Mouse (Mus musculus) MEL (cell line): ENCODE data around the gene Ablim1. TPM values are rescaled to one million over a fixed set of nuclear protein-coding genes. Genes with fewer than 3 reads are reported as not detected.

Experiments
- DNase-seq: peaks from one replicate; pipeline ENCODE4 v3.0.0; 2011; ENCODE audit warnings: low read depth, low spot score
- H3K27ac ChIP-seq: 2 replicates; pipeline ENCODE4 v1.5.1; 2012; ENCODE audit warnings: low read depth, mild to moderate bottlenecking, control low read depth, low read length, moderate library complexity; ENCODE audit not compliant: control insufficient read depth
- H3K27me3 ChIP-seq, 2 experiments: fragments of 150-350 bp in 1 of 2; sonication (generic) in 1 of 2; 2 replicates each; pipeline ENCODE4 v1.6.1; 2012; ENCODE audit warnings: low read length in 2 of 2, mild to moderate bottlenecking in 2 of 2, improper control_type of control experiment in 1 of 2, moderate library complexity in 1 of 2; ENCODE audit not compliant: insufficient read depth in 2 of 2, control insufficient read depth in 1 of 2
- H3K36me3 ChIP-seq, 2 experiments: 2 replicates each; pipeline ENCODE4 v1.6.1; 2012 to 2014; ENCODE audit warnings: low read length in 2 of 2, improper control_type of control experiment in 1 of 2, inconsistent platforms in 1 of 2, mild to moderate bottlenecking in 1 of 2; ENCODE audit not compliant: insufficient read depth in 2 of 2, control insufficient read depth in 1 of 2
- H3K4me1 ChIP-seq, 2 experiments: fragments of 150-350 bp in 1 of 2; sonication (generic) in 1 of 2; 2 replicates each; pipeline ENCODE4 v1.6.1; 2012; ENCODE audit warnings: low read length in 2 of 2, improper control_type of control experiment in 1 of 2, mild to moderate bottlenecking in 1 of 2; ENCODE audit not compliant: insufficient read depth in 2 of 2, control insufficient read depth in 1 of 2
- H3K4me3 ChIP-seq, 2 experiments: fragments of 150-350 bp in 1 of 2; sonication (generic) in 1 of 2; 2 replicates each; pipeline ENCODE4 v1.5.1; 2012; ENCODE audit warnings: low read depth in 2 of 2, low read length in 2 of 2, mild to moderate bottlenecking in 2 of 2, moderate library complexity in 2 of 2, control low read depth in 1 of 2, improper control_type of control experiment in 1 of 2; ENCODE audit not compliant: control insufficient read depth in 1 of 2, insufficient read depth in 1 of 2
- H3K79me2 ChIP-seq: 2 replicates; pipeline ENCODE4 v1.6.1; 2012; ENCODE audit warnings: mild to moderate bottlenecking, low read length, moderate library complexity; ENCODE audit not compliant: control insufficient read depth, poor library complexity, insufficient read depth
- H3K9ac ChIP-seq: 2 replicates; pipeline ENCODE4 v1.6.1; 2012; ENCODE audit warnings: low read depth, mild to moderate bottlenecking, control low read depth, low read length, moderate library complexity; ENCODE audit not compliant: control insufficient read depth, poor library complexity, severe bottlenecking
- H3K9me3 ChIP-seq: fragments of 150-350 bp; sonication (generic); replicated peaks from 2 replicates; pipeline ENCODE4 v1.6.1; 2012; ENCODE audit warnings: mild to moderate bottlenecking, low read length, improper control_type of control experiment, moderate library complexity; ENCODE audit not compliant: insufficient read depth
- BHLHE40 ChIP-seq: IDR thresholded peaks from 2 replicates; pipeline ENCODE4 v1.6.1; 2012; ENCODE audit warnings: low read depth, mild to moderate bottlenecking, inconsistent platforms, low read length, improper control_type of control experiment, borderline replicate concordance
- CHD1 ChIP-seq: IDR thresholded peaks from 2 replicates; pipeline ENCODE4 v1.6.1; 2012; ENCODE audit warnings: low read depth, mild to moderate bottlenecking, inconsistent platforms, low read length, improper control_type of control experiment
- CTCF ChIP-seq, 3 experiments: IDR thresholded peaks in 2 of 3; conservative IDR thresholded peaks in 1 of 3; 2 replicates each; pipeline ENCODE4 v1.5.1; 2011 to 2012; ENCODE audit warnings: low read length in 3 of 3, low read depth in 2 of 3, mild to moderate bottlenecking in 2 of 3, improper control_type of control experiment in 1 of 3, inconsistent platforms in 1 of 3, mixed read lengths in 1 of 3, moderate library complexity in 1 of 3; ENCODE audit not compliant: control insufficient read depth in 1 of 3, insufficient read depth in 1 of 3, poor library complexity in 1 of 3, severe bottlenecking in 1 of 3
- E2F4 ChIP-seq: IDR thresholded peaks from 2 replicates; pipeline ENCODE4 v1.6.1; 2011; ENCODE audit warnings: low read depth, low read length, improper control_type of control experiment, borderline replicate concordance
- EP300 ChIP-seq, 2 experiments: IDR thresholded peaks; 2 replicates each; pipeline ENCODE4 v1.6.1; 2011; ENCODE audit warnings: improper control_type of control experiment in 2 of 2, low read length in 2 of 2, low read depth in 1 of 2, mild to moderate bottlenecking in 1 of 2
- ETS1 ChIP-seq: IDR thresholded peaks from 2 replicates; pipeline ENCODE4 v1.6.1; 2012; ENCODE audit warnings: low read depth, mild to moderate bottlenecking, inconsistent platforms, low read length, improper control_type of control experiment, moderate library complexity
- GATA1 ChIP-seq: IDR thresholded peaks from 2 replicates; pipeline ENCODE4 v1.6.1; 2011; ENCODE audit warnings: low read depth, low read length, improper control_type of control experiment
- HCFC1 ChIP-seq: IDR thresholded peaks from 2 replicates; pipeline ENCODE4 v1.6.1; 2012; ENCODE audit warnings: low read depth, mild to moderate bottlenecking, inconsistent platforms, low read length, improper control_type of control experiment, moderate library complexity
- JUND ChIP-seq: IDR thresholded peaks from 2 replicates; pipeline ENCODE4 v1.6.1; 2011; ENCODE audit warnings: low read depth, mild to moderate bottlenecking, improper control_type of control experiment, low read length
- MAFK ChIP-seq: IDR thresholded peaks from 2 replicates; pipeline ENCODE4 v1.6.1; 2011; ENCODE audit warnings: low read depth, mild to moderate bottlenecking, low read length, improper control_type of control experiment, borderline replicate concordance
- MAX ChIP-seq: IDR thresholded peaks from 2 replicates; pipeline ENCODE4 v1.6.1; 2011; ENCODE audit warnings: low read length, improper control_type of control experiment
- MAZ ChIP-seq: IDR thresholded peaks from 2 replicates; pipeline ENCODE4 v1.6.1; 2012; ENCODE audit warnings: low read depth, mild to moderate bottlenecking, inconsistent platforms, low read length, improper control_type of control experiment
- MEF2A ChIP-seq: IDR thresholded peaks from 2 replicates; pipeline ENCODE4 v1.6.1; 2014; ENCODE audit warnings: low read depth, mild to moderate bottlenecking, inconsistent platforms, low read length, improper control_type of control experiment; ENCODE audit not compliant: poor library complexity, insufficient replicate concordance, severe bottlenecking; ENCODE audit errors: extremely low read depth
- MXI1 ChIP-seq: IDR thresholded peaks from 2 replicates; pipeline ENCODE4 v1.6.1; 2011; ENCODE audit warnings: mild to moderate bottlenecking, low read depth, low read length, improper control_type of control experiment
- MYB ChIP-seq: IDR thresholded peaks from 2 replicates; pipeline ENCODE4 v1.6.1; 2011; ENCODE audit warnings: mild to moderate bottlenecking, low read depth, low read length, improper control_type of control experiment
- NELFE ChIP-seq: IDR thresholded peaks from 2 replicates; pipeline ENCODE4 v1.6.1; 2011; ENCODE audit warnings: low read depth, low read length, improper control_type of control experiment
- NRF1 ChIP-seq: IDR thresholded peaks from 2 replicates; pipeline ENCODE4 v1.6.1; 2014; ENCODE audit warnings: low read depth, mild to moderate bottlenecking, inconsistent platforms, low read length, improper control_type of control experiment, moderate library complexity; ENCODE audit not compliant: poor library complexity, insufficient read depth, severe bottlenecking
- POLR2AphosphoS5 ChIP-seq: IDR thresholded peaks from 2 replicates; pipeline ENCODE4 v1.6.1; 2012; ENCODE audit warnings: low read depth, borderline replicate concordance, mild to moderate bottlenecking, inconsistent platforms, low read length, moderate library complexity, mixed read lengths
- SIN3A ChIP-seq: IDR thresholded peaks from 2 replicates; pipeline ENCODE4 v1.6.1; 2012; ENCODE audit warnings: low read length, improper control_type of control experiment, inconsistent platforms
- SMC3 ChIP-seq: IDR thresholded peaks from 2 replicates; pipeline ENCODE4 v1.6.1; 2011; ENCODE audit warnings: low read depth, low read length, improper control_type of control experiment
- TCF12 ChIP-seq: IDR thresholded peaks from 2 replicates; pipeline ENCODE4 v1.6.1; 2014; ENCODE audit warnings: low read depth, mild to moderate bottlenecking, inconsistent platforms, low read length, improper control_type of control experiment, moderate library complexity
- UBTF ChIP-seq: IDR thresholded peaks from 2 replicates; pipeline ENCODE4 v1.6.1; 2012; ENCODE audit warnings: low read depth, mild to moderate bottlenecking, inconsistent platforms, low read length, improper control_type of control experiment, moderate library complexity, borderline replicate concordance; ENCODE audit not compliant: insufficient read depth
- USF2 ChIP-seq, 2 experiments: IDR thresholded peaks; 2 replicates each; pipeline ENCODE4 v1.6.1; 2011 to 2012; ENCODE audit warnings: improper control_type of control experiment in 2 of 2, low read length in 2 of 2, borderline replicate concordance in 1 of 2, inconsistent platforms in 1 of 2, low read depth in 1 of 2, mild to moderate bottlenecking in 1 of 2; ENCODE audit not compliant: insufficient read depth in 1 of 2
- ZKSCAN1 ChIP-seq: IDR thresholded peaks from 2 replicates; pipeline ENCODE4 v1.6.1; 2012; ENCODE audit warnings: low read depth, mild to moderate bottlenecking, inconsistent platforms, low read length, improper control_type of control experiment, moderate library complexity
- polyA plus RNA-seq, 2 experiments: library from polyadenylated mRNA; stranded (reverse) in 1 of 2; unstranded in 1 of 2; fragments of >175 nt in 1 of 2; fragments of >200 nt in 1 of 2; gene quantifications; 2 replicates each; pipeline versions ENCODE4 v1.2.1 to v1.2.4; 2012; ENCODE audit warnings: low replicate concordance in 2 of 2, low read depth in 1 of 2; ENCODE audit not compliant: insufficient read length in 2 of 2, insufficient read depth in 1 of 2, missing spikeins in 1 of 2
- total RNA-seq: library from RNA; depleted of rRNA; stranded (reverse); fragments of 300-350 nt; gene quantifications from 2 replicates; pipeline ENCODE4 v1.2.3, GENCODE M21; 2012

Gene Ablim1
- total and polyA plus RNA-seq, 3 experiments = not detected

- no peak for DNase-seq
- no peak overlapping the region for H3K4me3 ChIP-seq
- no peaks in the 10 kb centered on the region for H3K36me3 ChIP-seq
- TF ChIP-seq ZKSCAN1 (no peak), ETS1 (no peak), MAFK (no peak), JUND (no peak), POLR2AphosphoS5 (no peak), USF2 (IDR thresholded peaks at IDR 0.05; ENCODE audit: borderline replicate concordance in 1 of 2, insufficient read depth in 1 of 2, low read depth in 1 of 2, low read length in 2 of 2) (no peak), MYB (no peak), HCFC1 (no peak)
- no peaks in the 10 kb centered on the region for H3K4me1 ChIP-seq
- no peaks in the 10 kb centered on the region for H3K9me3 ChIP-seq
- no peak overlapping the region for H3K27ac ChIP-seq
- H3K79me2 ChIP-seq = no peaks in the 10 kb centered on the region
- no peak overlapping the region for H3K9ac ChIP-seq
- no peaks in the 10 kb centered on the region; a peak in 1 of 4 replicates for H3K27me3 ChIP-seq
These were observed 116.7 kb downstream of the Ablim1 start for GRCm38 (mm10) chr19:57198029-57198428.

GRCm38 (mm10) chr19:57197043-57197817 is 117.5 kb downstream of the Ablim1 start:
- DNase-seq = no peak
- no peaks in the 10 kb centered on the region for H3K9me3 ChIP-seq
- H3K79me2 ChIP-seq = no peaks in the 10 kb centered on the region
- H3K4me1 ChIP-seq = no peaks in the 10 kb centered on the region
- no peaks in the 10 kb centered on the region for H3K36me3 ChIP-seq
- no peak for TF ChIP-seq SIN3A
- no peak for TF ChIP-seq NRF1
- TF ChIP-seq MEF2A = no peak
- no peak for TF ChIP-seq EP300 (IDR thresholded peaks at IDR 0.05; ENCODE audit: low read depth in 1 of 2, low read length in 2 of 2)
- TF ChIP-seq SMC3 = no peak
- no peak for TF ChIP-seq UBTF
- TF ChIP-seq CHD1 = no peak
- TF ChIP-seq E2F4 = no peak
- TF ChIP-seq MXI1 = no peak
- no peak for TF ChIP-seq TCF12
- no peak for TF ChIP-seq CTCF (IDR thresholded peaks at IDR 0.05 in 2 of 3, conservative IDR thresholded peaks at IDR 0.05 in 1 of 3; ENCODE audit: control insufficient read depth in 1 of 3, insufficient read depth in 1 of 3, low read depth in 2 of 3, low read length in 3 of 3, poor library complexity in 1 of 3, severe bottlenecking in 1 of 3)
- TF ChIP-seq MAX = no peak
- TF ChIP-seq NELFE = no peak
- TF ChIP-seq ETS1 = no peak
- no peak for TF ChIP-seq GATA1
- no peak for TF ChIP-seq MAZ
- TF ChIP-seq ZKSCAN1 = no peak
- no peak for TF ChIP-seq MYB
- no peak for TF ChIP-seq HCFC1
- TF ChIP-seq BHLHE40 = no peak
- no peak overlapping the region for H3K4me3 ChIP-seq
- no peaks in the 10 kb centered on the region; a peak in 1 of 4 replicates for H3K27me3 ChIP-seq
- no peak overlapping the region for H3K9ac ChIP-seq
- no peak overlapping the region for H3K27ac ChIP-seq
